Mouse (Mus musculus): ENCODE results near the gene Tkfc.

The Tkfc gene

GRCm38 (mm10) chr19:10605293-10605900, at the start of gene Tkfc, which contains the start of gene Ddb1:
Gene Tkfc, minus strand, starts transcription at chr19:10605654.
Gene Ddb1, plus strand, starts transcription at chr19:10605327.
- DNase-seq, result peak; percentile 99 to 100

DNA sequence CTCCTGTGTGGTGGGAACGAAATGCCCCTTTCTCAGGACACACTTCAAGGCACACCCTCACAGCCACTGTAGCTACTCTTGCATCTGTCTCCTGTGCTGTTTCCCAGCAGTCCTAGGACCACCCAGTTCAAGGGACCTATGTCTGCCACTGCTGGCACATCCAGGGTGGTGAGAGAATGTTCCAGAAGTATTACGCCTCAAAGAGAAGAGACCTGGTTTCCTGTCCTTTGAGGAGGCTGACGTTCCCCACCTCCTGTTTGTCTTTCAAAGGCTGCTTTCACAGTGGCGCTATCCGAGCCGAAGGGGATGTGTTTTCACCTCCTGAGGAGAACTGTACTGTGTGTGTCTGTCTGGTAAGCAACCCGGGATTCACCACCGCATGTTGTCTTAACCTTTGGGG, 42.7 kb upstream of the Tkfc start:
- no peak for DNase-seq

DNA sequence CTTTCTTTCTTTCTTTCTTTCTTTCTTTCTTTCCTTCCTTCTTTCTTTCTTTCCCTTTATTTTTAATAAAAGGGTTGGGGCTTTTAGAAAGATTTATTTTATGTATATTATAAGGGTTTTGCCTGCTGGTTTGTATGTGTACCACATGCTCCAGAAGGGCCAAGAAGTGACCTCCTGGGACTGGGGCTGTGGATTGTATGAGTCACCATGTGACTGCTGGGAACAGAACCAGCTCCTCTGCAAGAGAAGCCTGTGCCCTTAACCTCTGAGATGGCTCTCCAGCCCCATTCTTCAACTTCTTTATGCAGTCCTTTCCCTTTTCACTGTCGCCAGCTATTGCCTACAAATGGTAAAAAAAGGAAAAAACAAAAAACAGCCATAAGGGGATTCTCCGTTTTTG, 40.2 kb upstream of the Tkfc start:
- no peak for DNase-seq

GRCm38 (mm10) chr19:10640589-10641378, 35.3 kb upstream of the Tkfc start:
- no peak for DNase-seq

DNA sequence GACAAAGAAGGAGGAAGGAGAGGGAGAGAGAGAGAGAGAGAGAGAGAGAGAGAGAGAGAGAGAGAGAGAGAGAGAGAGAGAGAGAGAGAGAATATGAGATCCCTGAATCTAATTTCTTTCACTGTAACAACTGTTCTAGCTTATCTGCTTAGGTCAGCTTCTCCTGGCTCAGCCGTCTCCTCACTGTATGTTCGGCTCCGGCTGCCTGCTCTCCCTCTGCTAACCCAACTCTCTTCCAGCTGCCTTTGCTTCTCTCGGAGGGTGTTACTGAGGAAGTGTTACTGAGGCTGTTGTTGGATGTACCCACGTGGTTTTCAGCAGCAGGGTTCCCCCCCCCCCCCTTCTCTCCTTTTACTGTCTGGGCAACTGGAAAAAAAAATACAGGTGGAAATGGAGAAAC, 34.6 kb upstream of the Tkfc start:
- no peak for DNase-seq

DNA sequence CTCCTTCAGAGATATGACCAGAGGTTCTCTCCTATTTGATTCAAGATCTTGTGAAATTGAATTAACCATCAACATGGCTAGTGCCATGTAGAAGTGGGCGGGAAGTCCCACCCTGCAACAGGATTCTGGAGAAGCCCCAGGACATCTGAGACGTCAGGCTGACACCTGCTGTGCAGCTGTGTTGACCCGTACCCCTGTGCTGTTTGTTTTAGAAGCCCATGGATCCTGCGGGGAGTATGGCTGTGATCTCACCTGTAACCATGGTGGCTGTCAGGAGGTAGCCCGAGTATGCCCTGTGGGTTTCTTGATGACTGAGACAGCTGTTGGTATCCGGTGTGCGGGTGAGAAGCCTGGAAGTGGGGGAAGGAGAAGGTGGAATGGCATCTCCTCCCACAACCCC, 32.4 kb upstream of the Tkfc start:
- no peak for DNase-seq

DNA sequence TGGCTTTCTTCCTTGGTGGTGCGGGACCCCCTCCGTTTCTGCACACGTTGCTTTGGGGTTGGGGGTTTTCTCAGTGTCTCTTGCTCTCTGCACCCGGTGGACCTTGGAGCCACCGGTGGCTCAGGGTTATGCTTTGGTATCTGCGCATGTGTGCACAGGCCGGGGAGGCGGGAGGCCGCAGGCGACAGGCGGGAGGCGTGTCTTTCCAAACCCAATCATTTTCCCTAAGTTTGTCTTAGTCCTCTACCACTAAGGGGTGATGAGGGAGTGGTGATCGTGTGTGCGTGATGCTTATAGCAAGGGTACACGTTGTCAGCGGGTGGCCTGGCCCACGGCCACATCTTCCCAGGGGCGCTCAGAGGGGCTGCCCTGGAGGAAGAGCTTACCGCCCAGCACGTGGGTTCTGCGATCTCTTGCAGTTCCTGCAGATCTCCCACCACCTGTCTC, 29.4 kb upstream of the Tkfc start:
- peak; percentile 68 to 71 for DNase-seq

DNA sequence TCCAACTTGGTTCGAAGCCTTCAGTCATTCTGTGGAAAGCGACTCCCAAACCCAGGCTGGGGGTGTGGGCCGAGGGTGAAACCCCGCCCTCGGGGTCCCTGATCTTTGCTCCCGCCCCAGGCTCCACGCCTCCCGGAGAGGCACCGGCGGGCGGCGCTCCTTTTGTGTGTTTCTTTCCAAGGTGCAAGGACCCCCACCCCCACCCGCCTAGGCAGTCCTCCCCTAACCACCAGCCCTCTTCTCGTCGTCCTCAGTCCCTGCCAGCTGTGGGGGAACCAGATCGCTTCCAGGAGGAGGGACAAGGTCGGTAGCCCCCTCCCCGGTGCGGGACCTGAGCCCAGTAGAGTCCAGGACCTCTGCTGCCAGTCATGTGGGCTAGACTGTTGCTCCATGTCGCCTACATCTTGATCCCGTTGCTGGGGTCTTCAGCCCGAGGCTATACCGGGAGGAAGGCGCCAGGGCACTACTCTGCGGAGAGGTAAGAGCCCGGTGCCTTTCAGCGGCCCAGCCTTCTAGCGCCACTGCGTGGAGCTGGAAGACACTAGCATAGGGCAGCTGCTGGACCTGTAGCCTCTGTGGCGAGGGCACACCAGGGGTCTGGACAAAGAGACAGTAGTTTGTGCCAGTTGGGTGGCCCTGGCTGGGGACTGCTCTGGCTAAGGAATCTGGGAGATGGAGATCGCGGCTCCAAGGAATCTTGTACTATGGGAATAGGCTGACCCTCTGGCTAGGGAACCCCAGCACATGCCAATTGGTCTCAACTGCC, 28.8 kb upstream of the Tkfc start, which contains the start of gene Vwce:
TSS of gene Vwce (plus strand) at position 108 of the 766 bp plus-strand sequence.
- peak; percentile 62 to 67 for DNase-seq

GRCm38 (mm10) chr19:10608573-10609240, 3.3 kb upstream of the Tkfc start:
- no peak for DNase-seq

DNA sequence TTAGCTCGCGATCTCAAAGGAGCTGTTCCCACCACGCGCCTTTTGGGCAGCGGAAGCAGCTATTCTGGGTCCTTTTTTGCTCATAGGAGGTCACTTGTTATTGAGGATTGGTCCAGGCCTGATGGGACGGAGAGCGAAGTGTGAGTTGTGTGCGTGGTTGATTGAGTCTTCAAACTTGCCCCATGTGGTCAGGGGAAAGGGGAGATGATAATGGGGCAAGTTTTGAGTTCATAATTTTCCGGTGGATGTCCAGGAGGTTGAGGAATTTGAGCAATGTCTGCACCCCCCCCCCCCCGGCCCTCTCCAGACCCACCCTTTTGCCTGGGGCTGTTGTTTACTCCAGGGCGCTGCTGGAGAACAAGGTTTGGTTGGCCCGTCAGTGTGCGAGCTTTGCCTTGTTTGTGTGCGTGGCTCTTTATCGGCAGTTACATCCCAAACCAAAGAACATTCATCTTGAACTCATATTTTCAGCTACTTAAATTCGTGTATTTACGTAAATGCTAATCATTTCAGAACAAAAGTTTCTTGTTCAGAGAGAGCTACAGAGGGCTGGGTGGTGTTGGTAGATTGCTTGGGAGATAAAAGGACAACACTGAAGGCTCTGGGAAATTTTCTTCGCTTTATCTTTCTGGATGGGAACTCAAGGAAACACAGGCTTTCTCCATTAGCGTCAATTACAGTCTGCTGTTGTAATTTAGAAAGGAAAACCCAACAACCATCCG, 608 bp upstream of the Tkfc start:
- no peak for DNase-seq

DNA sequence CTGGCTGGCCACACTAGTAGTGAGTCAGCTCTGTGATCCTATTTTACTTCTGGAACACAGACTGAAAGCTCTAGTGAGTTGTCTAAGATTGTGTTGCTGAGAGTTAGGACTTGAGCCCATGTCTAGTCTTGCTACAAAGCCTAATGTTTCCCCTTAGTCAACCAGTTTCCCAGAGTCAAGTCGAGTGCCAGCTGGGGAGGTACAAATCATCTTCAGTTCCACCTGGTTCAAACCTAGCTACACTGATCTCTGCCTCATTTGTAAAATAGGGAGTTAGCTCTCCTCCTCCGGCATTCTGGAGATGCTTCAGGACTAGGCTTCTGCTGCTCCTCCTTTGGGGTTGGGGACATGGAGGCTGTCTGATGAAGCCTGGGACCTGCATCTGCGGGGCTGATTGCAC, 920 bp downstream of the Tkfc start:
- DNase-seq, result no peak

DNA sequence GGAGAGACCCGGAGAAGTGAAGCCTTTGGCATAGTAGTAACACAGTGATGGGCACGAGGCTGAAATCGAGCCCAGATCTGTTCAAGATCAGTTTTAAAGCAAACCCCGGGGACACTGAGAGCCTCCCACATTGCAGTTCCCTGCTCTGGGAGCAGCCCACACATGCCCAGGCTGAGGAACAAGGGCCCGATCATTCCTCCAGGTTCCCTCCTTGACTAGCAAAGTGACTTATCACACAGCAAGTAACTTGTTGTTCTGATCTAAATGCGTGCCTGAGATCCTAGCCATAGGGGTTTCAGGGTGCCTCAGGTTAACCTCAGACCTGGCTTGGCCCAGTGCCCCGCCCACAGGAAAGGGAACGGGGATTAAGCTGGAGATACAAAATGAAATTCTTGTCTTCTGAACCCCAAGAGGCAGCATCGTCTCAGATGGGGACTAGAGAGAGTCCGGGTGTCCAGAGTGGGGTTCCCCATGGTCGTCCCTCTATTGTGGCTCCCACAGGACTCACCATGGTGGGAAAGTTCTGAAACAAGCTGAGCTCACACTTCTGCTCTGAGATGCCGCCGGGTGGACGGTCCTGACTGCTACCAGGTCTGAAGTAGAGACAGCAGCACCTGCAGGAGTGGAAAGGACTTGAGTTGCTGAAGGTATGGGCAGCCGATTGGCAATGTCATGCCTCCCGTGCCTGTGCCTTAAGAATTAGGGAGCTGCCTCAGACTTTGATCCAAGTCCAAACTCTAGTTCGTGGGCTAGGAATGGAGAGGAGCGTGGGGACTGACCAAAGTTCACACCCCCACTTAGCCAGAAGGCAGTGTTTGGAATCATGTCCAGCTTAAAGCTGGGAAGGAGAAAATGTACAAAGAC, 1.6 kb downstream of the Tkfc start:
- DNase-seq, result peak in 1 of 2 experiments; percentile 36

GRCm38 (mm10) chr19:10602787-10603186, 2.7 kb downstream of the Tkfc start:
- peak; percentile 90 to 91 for DNase-seq

DNA sequence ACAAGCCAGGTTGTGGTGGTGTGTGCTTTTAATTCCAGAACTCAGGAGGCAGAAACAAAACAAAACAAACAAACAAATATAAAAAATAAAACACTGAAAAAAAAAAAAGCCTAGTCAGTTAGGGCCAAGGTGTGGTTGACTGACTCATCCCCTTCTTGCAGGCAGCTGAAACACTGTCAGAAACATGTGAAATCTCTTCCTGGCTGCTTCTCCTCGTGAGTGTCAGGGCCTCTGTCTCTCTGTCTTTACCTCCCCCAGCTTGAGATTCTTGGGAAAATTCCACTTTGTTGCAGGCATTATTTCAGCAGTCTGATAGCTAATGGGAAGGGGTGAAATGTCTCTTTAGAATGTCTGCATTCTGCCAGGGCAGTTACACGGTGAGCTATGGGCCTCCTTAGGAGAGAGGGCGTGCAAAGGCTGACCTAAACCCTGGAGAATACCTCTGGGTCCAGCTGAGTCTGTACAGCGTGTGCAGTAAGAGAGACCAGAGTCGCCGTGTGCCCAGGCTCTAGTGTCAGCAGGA, 3.1 kb downstream of the Tkfc start:
- no peak for DNase-seq

- DNase-seq, result no peak
Observed at GRCm38 (mm10) chr19:10599648-10600047, 5.8 kb downstream of the Tkfc start.

DNA sequence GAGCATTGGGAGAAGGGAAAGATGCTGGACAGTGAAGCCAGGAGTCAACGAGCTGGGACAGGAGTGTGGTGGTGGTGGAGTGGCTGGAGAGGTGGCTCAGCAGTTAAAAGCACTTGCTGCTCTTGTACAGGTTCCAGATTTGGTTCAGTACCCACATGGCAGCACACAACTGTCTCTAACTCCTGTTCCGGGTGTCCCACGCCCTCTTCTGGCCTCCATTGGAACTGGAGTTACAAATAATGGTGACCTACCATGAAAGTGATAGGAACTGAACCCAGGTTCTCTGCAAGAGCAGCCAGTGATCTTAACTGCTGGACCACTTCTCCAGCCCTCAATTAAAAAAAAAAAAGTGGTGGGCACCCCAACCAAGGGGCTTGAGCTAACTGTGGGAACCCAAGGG, 7.3 kb downstream of the Tkfc start:
- no peak for DNase-seq

GRCm38 (mm10) chr19:10591659-10592377, 13.6 kb downstream of the Tkfc start:
- DNase-seq, result no peak

DNA sequence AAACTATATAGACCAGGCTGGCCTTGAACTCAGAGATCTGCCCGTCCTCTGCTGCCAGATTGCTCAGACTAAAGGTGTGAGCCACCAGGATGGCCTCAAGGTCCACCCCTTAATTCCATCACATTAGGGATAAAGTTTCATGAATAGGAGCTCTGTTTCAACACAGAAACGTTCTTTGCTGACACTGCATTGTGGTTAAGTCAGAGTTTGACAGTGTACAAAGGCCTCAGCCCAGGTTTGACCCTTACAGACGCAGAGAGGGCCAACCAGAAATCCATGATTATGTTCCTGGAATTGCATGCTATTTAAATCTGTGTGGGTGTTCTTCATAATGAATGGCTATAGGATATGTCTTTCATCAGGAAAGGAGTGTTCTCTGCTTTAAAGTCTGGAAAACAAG, 15.2 kb downstream of the Tkfc start:
- DNase-seq, result no peak

GRCm38 (mm10) chr19:10589127-10589857, 16.2 kb downstream of the Tkfc start:
- no peak for DNase-seq

DNA sequence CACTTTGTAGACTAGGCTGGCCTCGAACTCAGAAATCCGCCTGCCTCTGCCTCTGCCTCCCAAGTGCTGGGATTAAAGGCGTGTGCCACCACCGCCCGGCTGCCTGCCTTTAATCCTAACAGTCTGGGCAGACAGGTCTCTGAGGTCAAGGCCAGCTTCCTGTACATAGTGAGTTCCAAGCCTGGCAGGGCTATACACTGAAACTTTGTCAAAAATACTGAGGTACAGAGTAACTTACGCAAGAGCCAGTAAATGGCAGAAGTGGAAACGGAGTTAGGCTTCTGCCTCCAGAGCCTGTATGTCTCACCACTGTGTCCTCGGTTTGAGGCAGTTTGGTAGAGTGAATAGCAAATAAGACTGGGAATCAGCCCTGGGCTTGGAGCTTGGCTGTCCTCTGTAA, 18.2 kb downstream of the Tkfc start:
- DNase-seq, result no peak

Measured in cerebellum, adult 18-20 months (tissue).